Mouse (Mus musculus): ENCODE data around the gene Gm10135. TPM values are rescaled to one million over a fixed set of nuclear protein-coding genes. Genes with fewer than 3 reads are reported as not detected.
A peak's percentile ranks its signal among the peaks of the same experiment; 100 is the strongest.

Gm10135 gene
- polyA plus RNA-seq, 1 experiment from 2014 or later = not detected

DNA sequence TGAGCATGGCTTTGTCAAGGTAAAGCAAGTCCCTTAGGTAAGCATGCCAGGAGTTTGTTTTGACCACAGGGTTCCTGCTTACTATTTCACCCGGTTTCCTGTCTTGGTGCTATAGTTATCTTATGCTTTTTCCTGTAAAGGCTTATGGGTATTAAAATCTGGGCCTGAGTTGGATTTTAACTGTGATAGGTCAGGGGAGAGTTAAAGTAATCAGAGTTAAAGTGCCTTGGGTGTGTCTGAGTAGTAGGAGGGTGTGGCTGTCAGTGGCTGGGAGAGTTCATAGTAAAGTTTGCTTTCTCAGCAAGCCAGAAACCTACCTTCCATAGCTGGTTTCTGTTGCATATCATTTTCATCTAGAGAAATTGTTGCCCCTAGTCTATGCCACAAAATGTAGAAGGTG, 57.7 kb downstream of the Gm10135 start:
- H3K36me3 ChIP-seq = no peaks in the 10 kb centered on the region
- H3K9me3 ChIP-seq = no peaks in the 10 kb centered on the region
- no peak overlapping the region for H3K27ac ChIP-seq (replicated peaks)
- H3K27me3 ChIP-seq = no peaks in the 10 kb centered on the region
- peak overlapping the region; percentile 64 for H3K4me2 ChIP-seq (replicated peaks)
- peaks cover 26% of the 10 kb centered on the region for H3K4me1 ChIP-seq
- no peak overlapping the region for H3K9ac ChIP-seq (replicated peaks)
- WGBS = 72% methylated on average over 1 of the region's 1 CpGs
- no peak for ATAC-seq (ENCODE audit: low FRiP score, low read depth)
- peak overlapping the region; percentile 99 for H3K4me3 ChIP-seq

DNA sequence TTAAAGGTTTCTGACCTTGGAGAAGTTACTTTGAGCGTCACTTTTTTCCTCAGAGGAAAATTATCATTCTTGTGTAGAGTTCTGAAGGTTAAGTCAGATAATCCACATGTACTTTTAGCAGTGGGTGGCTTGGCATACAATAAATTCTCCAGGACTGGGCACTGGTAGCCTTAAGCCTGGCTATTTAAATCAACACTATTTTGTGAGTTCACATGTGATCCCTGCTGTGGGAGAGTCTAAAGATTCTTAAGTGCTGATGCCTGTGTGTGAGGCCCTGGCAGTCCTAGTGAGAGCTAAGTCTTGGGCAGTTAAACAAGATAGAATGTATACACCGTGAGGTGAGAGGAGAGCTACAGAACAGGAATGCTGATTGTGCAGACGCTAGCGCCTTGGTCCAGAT, 58.5 kb downstream of the Gm10135 start:
- Histone ChIP-seq H3K27ac (replicated peaks) (no peak overlapping the region), H3K4me1 (peaks cover 26% of the 10 kb centered on the region), H3K4me3 (peak overlapping the region; percentile 99), H3K9ac (replicated peaks) (peak overlapping the region; percentile 98), H3K27me3 (no peaks in the 10 kb centered on the region), H3K4me2 (replicated peaks) (peak overlapping the region; percentile 64), H3K36me3 (no peaks in the 10 kb centered on the region), H3K9me3 (no peaks in the 10 kb centered on the region)
- ATAC-seq (ENCODE audit: low FRiP score, low read depth) = no peak
- 41% methylated on average over 4 of the region's 4 CpGs for WGBS

Other genes with a start within 250 kb of the Gm10135 start
- gene Txk, start 221.9 kb downstream of the Gm10135 start, polyA plus RNA-seq (2016; fragmentation: Nextera tagmentation; extraction: Ambion mirVana) = 0.08 TPM in 1 of 2 replicates, not detected in the other
- gene Tec, start 106.2 kb downstream of the Gm10135 start, polyA plus RNA-seq (2016; fragmentation: Nextera tagmentation; extraction: Ambion mirVana) = 4.6 and 5.2 TPM in 2 replicates
- 27.0 and 30.4 TPM in 2 replicates for gene Slain2, start 60.4 kb downstream of the Gm10135 start, polyA plus RNA-seq (2016; fragmentation: Nextera tagmentation; extraction: Ambion mirVana)
- gene Slc10a4, start 32.2 kb upstream of the Gm10135 start, polyA plus RNA-seq (2016; fragmentation: Nextera tagmentation; extraction: Ambion mirVana) = 15.0 and 16.4 TPM in 2 replicates